Mouse (Mus musculus): Measurements from ENCODE around the gene Gm10277.
A peak's percentile ranks its signal among the peaks of the same experiment; 100 is the strongest.

Gm10277 gene

DNA sequence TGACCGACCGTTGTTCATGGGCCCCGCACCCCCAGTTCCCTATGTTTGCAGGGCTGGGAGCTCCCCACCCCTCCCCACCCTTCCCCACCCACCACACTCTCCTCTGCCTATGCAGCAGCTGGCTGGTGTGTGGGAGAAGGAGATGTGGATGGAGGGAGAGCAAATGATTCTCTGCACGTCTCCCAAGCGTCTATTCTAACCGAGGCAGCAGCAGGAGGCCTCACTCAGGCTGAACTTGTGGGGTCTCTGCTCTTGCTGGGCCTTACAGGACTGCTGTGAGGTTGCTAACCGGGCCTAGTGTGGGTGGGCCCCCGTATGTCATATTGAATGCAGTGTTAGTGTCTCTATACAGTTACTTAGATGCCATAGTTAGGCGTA, 12.9 kb upstream of the Gm10277 start:
- DNase-seq (ENCODE audit: low spot score in 2 of 2) = no peak

DNA sequence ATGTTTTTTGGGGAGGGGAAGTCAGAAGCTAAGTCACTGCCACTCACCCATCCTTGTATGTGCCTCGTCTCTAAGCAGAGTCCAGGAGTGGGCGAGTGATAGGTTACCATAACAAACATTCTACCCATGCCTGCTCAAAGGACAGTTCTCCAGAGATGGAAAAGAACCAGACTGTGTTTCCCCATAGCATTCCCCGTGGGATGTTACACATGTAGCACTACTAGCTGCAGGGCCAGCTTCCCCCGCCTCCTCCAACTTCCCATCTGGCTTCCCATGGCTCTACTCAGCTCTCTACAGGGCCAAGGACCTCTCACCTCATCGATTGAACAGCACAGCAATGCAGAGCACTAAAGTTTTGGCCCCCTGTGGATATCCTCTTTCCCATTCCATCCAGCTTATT, 7.7 kb upstream of the Gm10277 start:
- DNase-seq (ENCODE audit: low spot score in 2 of 2) = no peak

DNA sequence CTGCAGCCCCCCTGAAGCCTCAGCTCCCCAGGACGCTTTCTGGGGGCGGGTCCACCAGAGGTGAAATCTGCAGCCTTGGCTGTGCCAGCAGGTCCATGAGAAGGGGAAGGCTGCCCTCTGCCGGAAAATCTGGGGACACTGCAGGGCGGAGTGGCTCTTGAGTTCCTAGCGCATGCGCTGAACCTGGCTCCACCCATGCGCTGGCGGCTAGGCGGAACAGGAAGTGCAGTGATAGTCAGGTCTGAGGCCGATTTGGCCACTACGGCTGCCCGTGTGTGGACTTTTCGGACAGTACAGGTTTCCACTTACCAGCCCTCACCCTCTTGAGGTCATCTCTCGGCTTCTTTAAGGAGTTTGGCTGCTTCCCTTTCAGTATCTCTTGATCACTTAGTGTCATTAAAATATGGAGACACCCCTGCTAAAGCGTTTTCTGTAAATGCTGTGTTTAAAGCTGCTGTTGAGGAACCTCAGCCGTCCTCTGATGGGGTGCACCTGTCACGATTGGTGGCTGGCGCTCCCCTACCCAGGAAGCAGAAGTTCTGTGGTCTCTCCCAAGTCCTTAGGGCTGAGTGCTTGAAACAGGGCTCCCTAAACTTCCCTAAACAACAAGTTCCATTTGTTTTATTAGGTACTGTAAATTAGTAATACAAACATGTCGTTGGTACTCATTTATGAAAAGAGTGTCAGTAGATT, 5.8 kb upstream of the Gm10277 start:
- DNase-seq (ENCODE audit: low spot score in 2 of 2) = peak; percentile 96 to 97

DNA sequence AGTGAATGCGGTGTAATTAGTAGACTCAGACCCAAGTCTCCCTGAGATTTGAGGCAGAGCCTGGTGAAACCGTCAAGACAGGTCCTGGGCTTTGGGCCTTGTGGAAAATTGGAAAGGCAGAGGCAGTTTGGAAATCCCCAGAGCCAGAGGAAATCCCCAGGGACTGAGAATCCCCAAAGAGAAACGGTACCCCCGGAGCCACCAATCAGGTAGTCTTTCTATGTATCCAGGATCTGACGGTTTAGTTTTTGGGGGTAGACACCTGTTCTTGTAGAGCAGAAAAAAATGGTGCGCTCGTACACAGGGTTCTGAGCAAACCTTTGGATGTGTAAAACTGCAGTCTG, 5.0 kb upstream of the Gm10277 start:
- DNase-seq (ENCODE audit: low spot score in 2 of 2) = no peak

DNA sequence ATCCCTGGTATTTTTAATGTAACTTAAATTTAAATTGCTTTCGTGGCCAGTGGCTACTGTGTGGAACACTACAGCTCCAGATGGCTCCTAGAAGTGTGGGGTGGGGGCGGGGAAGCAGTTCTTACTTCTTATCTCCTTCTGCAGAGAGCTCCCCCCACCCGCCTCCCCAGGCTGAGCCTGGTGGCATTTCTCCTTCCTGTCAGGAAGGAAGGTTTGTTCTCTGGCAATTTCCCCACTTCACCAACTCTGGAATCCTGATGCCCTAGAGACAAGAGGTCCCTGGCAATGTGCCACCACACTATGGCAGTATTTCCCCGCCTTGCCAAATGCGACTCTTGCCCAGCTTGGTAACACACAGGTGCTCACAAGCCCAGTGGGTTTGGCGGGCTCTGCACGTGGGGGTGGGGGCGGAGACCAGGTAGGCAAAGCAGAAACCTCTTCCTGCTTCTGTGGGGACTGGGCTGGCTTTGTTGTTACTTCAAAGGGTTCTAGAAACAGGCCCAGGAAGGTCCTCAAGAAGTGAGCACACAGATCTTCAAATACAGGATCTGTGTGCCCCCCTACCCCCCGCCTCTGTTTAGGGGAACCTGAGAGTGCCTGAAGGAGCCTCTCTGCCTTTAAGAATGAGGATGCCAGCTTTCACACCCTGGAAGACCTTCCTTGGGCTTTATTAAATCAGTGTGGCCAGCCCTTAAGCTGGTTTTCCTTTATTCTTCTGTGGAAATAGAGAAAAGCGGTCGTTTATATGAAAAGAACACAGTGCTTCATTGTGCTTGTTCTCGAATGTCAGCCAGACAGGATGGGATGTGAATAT, 4.4 kb upstream of the Gm10277 start:
- peak; percentile 24 to 52 for DNase-seq (ENCODE audit: low spot score in 2 of 2)

DNA sequence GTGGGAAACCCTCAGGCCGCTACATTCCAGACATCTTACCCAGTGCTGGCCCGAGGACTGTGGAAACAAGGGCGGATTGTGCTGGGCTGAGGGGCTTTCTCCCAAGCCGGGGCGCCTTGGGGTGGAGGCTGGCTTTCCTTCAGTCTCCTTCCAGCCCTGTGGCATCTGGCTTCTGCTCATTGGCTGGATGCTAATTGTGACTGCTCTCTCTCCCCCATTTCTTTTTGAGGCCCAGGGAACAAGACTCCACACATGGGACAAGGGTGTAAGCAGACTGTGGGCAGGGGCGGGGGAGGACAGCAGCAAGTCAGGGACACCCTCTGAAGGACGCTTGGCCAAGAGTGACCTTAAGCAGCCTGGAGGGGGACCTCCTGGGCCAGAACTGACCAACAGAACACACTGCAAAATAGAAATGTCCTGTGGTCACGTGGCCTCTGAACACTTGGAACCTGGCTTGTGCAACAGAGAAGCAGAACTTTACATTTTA, 3.7 kb upstream of the Gm10277 start:
- no peak for DNase-seq (ENCODE audit: low spot score in 2 of 2)

DNA sequence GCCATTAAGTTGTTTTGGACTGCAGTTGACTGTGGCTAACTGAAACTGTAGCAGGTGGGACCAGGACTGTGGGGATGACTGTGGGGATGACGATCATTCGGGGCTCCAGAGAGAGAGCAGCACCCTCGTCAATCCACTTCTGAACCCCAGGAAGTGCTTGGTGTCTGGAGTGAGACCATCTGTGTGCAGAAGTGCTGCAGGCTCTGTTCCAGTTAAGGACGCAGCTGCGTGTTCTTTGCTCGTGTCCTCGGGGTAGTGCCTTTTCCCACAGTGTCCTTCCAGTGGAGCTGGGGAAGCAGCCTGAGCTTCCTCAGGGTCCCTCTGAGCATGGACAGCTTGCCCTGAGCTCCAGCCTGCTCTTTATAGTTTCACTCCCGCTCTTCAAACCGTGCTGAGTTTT, 2.7 kb upstream of the Gm10277 start:
- no peak for DNase-seq (ENCODE audit: low spot score in 2 of 2)

DNA sequence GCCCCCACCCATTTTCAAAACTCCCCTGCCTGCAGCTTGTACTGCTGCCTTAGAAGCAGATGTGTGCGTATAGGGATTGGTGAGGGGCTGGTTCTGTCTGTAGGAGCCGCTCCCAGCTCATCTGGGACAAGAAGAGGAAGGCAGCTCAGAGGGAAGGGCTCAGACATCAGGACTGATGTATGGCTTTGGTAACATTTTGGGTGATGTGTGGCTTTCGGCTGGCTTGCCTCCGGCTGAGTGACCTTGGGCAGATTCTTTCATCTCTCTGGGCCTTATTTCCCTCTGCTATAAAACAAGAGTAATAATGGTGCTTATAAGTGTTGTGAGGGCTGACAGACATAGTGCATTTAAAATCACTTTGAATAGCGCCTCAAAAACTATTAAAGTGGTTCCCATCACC, 2.0 kb upstream of the Gm10277 start:
- DNase-seq (ENCODE audit: low spot score in 2 of 2) = no peak

DNA sequence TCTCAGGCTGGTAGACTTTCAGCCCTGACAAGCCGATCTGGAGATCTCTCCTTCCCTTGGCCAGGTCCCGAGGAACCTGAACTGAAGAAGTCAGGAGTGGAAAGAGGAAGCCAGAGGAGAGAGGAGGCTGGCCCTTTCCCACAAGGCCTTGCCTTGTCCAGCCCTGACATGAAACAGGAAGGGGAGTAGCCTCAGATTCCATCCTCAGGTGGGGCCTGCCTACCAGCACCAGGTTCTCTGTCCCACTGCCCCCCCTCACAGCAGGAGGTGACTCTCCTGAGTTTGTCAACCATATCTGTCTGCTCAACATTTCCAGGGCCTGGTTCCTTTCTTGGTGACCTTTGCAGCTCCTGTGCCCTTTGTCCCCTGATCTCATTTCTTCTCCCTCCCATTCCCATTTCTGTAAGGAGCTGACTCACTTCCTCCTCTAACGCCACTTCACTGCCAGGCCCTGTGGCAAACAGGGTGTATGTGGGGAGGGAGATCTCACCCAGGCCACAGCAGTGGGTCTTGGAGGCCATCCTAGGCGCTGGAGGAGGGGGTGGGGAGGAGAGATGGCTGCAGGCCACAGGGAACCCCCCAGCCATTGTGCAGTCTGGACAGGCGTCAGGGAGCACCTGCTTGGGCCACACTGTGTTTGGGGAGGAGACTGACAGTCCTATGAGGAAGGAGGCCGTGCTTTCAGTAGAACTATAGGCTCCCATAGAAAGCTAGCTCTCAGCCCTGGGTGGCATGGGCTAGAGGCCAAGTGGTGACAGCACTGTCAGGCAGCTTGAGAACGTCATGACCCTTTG, 1.6 kb downstream of the Gm10277 start:
- no peak for DNase-seq (ENCODE audit: low spot score in 2 of 2)

DNA sequence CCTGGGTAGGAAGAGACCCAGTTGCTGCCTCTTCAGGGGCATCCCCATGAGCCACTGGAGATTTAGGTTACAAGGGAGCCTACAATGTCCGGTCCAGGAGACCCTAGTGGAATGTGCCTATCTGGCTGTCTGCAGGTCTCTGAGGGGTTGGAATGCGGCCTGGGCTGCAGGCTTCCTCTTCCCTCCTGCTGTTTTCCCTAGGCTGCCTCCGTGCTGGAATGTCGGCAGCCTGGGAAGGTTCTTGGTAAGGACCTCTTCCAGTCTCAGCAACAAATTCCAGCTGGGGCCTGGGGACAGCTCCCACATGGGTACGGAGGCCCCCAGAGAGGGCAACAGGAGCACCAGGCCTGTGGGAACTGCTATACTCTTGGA, 2.2 kb downstream of the Gm10277 start:
- no peak for DNase-seq (ENCODE audit: low spot score in 2 of 2)

DNA sequence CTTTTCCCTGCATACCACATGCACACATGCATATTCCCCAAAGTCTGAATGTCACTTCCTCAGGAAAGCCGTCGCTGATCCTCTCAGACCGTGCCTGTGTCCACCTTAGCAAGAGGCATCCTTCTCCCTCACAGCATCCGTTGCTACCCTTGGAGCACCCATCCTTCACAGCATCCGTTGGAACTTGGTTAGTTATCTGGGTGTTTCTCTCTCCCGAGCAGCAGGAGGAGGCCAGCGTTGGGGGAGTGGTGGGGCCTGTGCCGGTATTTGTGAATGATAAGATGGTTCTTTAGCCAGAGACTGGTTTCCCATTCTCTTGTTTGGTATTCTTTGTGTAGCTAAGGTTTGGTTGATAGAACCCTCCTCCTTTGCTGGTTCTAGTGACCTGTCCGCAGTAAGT, 2.7 kb downstream of the Gm10277 start:
- DNase-seq (ENCODE audit: low spot score in 2 of 2) = no peak

DNA sequence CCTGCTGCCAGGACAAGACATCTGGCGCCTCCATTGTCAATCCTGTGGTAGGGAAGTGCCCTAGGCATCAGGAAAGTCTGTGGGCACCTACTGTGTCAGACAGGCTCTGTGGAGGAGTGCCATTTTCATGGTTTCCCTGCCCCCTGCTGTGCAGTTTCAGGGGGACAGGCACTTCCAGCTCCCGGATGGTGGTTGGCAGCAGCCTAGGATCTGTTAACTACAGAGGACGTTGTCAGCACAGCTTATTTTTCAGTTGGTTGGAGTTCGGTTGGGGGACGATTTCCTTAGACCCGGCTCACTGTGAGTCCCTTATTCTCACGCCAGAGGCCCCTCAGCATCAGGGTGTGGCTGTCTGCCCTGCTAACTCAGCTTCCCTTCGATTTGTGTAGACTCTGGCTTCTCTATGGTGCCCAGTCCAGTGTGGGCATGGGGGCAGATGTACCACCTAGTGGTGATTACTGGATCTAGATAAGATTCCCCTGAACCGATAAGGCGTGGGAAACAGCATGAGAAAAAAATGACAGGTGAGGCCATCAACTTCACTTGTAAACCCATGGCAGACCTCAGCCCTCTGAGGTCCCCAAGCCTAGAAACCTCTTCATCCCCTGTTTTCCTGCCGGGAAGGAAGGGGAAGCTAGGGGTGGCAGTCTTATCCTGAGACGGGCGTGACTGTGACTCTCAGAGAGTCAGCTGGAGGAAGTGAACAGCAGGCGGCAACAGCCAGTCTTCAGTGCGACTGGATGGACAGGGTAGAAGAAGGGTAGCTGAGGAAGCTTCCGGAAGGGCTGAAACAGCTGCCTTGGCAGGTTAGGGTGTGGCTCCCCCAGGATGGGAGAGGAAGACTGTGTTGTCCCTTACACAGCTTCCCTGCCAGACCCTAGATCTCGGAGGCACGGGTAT, 3.5 kb downstream of the Gm10277 start:
- no peak for DNase-seq (ENCODE audit: low spot score in 2 of 2)

DNA sequence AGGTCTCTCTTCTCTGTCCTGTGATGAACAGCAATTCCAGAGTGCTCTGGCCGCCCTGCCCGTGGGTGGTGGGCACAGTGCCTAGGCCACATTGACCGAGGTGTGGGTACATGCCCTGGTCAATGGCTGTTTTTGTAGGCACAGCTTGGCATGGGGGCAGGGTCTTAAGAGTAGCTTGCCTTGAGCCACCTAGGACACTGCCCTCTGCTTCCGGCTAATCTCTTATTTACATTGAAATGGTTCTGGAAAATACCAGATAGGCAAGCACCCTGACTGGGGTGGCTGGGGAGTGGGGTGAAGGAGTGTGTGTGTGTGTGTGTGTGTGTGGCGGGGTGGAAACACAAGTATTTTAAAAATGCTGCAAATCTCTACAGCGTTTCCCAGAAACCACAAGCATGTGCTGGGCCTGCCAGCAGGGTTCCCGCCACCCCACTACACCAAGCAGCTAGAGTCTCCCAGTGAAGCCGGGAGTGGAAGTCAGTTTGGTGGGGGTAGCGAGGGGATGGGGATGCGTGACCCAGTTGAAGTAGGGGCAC, 4.3 kb downstream of the Gm10277 start:
- DNase-seq (ENCODE audit: low spot score in 2 of 2) = no peak

DNA sequence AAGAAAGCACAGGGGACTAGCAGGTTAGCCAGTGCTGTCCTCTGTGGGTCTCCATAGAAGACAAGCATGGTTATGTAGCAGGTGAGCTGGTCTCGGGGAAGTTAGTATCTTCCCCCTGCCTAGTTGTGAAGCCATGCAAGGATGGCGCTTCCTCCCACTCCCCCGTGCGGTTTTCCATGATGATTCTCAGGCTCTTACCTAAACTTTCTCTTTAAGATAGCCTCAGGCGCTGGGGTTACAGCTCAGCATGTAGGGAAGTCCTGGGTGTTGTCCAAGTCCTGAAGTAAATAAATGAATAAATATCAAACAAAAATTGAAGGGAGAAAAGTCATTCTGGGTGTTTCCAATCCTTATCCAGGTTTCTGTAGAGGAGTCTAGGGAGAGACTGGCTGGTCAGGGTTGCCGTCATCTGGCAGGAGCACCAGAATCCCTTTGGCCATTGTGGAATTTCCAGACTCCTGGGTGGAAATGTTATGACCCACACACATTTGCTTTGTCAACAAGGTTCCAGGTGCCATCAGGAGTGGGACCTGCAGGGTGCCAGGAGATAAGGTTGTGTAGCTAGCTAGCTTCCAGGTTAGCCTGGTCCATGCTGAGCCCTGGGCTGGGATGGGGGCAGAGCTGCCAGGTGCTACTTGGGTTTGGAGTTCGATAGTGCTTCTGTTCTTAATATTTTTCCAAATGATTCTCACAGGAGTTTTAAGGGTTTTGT, 5.3 kb downstream of the Gm10277 start:
- DNase-seq (ENCODE audit: low spot score in 2 of 2) = no peak

DNA sequence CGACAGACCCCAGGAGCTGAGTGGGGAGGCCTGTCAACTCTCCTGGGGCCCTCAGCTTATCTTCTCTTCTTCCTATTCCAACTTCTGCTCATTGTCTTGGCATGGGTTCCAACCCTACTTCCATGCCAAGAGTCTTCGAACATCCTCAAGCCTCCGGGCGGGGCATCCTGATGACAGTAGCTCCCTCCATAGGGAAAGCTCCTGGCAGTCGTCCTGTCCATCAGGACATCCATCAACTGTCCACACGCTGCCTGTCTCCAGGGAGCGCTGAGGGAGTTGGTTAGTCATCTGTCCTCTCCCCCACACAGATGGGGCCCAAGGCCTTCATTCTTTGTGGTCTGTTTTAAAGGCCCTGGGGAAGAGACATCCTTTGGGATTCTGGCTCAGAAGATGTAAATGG, 6.5 kb downstream of the Gm10277 start:
- DNase-seq (ENCODE audit: low spot score in 2 of 2) = no peak

DNA sequence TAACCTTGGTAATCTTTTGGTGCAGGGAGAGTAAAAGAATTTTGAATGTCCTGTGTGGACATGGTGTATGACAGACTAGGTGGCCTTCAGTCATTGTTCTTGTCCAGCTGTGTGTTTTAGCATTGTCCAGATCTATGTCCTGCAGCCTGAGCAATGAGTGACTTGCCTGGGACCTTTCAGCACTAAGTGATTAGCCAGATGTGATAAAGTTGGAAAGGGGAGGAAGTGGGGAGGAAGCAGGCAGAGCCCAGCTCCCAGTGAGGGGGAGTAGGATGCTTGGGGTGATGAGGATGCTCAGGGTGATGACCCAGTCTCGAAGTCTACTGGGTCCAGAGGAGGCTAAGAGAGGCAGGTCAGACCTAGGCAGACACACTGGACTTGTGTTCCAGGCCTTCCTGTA, 8.3 kb downstream of the Gm10277 start:
- no peak for DNase-seq (ENCODE audit: low spot score in 2 of 2)

DNA sequence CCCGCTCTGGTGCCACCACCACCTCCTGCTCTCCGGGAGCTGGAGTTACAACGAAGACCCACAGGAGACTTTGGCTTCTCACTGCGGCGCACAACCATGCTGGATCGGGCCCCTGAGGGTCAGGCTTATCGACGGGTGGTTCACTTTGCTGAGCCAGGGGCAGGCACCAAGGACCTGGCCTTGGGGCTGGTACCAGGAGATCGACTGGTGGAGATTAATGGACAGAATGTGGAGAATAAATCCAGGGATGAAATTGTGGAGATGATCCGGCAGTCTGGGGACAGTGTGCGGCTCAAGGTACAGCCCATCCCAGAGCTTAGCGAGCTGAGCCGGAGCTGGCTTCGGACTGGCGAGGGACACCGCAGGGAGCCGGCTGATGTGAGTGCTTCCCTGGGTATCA, 9.6 kb downstream of the Gm10277 start:
- no peak for DNase-seq (ENCODE audit: low spot score in 2 of 2)

DNA sequence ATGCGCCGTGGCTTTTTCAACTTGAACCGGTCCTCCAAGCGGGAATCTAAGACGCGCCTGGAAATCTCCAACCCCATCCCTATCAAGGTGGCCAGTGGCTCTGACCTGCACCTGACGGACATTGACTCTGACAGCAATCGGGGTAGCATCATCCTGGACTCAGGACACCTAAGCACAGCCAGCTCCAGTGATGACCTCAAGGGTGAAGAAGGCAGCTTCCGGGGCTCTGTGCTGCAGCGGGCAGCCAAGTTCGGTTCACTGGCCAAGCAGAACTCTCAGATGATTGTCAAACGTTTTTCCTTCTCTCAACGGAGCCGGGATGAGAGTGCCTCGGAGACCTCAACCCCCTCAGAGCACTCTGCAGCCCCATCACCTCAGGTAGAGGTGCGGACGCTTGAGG, 10.1 kb downstream of the Gm10277 start:
- no peak for DNase-seq (ENCODE audit: low spot score in 2 of 2)

DNA sequence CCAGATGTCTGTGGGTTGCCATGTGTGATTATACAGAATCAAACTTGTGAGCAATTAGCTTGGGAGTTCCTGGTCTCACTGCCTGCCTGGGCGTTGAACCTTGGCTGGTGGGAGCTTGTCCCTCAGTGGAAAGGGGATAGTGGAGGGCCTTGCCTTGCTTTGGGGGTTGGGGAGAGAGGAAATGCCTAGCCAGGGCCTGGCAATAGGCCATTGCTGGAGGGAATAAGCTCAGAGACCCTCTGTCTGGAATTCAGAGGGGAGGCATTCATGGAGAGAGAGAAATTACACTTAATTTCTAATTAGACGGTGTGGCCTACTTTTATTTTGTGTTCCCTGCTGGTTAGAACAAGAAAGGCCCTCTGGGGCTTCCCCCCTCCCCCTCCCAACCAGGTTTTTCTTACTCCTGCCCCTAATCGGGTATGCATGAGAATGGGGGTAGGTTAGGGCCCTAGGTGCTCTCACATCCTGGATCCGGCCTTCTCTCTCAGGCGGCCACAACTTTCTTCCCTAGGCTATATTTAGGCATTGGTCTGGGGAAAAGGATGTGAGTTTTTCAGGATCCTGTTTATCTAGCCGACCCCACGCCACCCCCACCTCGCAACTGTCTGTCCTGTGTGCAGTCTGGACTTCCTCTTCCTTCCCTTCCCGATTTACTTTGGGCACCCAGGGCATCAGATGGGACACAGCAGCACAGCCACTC, 11.7 kb downstream of the Gm10277 start:
- no peak for DNase-seq (ENCODE audit: low spot score in 2 of 2)

Measured in spleen, postnatal 14 days (tissue).